Mouse (Mus musculus) neural tube, embryonic 14.5 days (tissue): ENCODE results near the gene Dgcr2. TPM values are rescaled to one million over a fixed set of nuclear protein-coding genes. Genes with fewer than 3 reads are reported as not detected.

Source experiments
- ATAC-seq: fragments of 200-750 bp; cut with Nextera tagmentation; 2 replicates; pipeline ENCODE4 v1.8.0; 2017; ENCODE audit warnings: low read depth, mild to moderate bottlenecking, moderate TSS enrichment, moderate library complexity
- H3K27ac ChIP-seq: fragments of 300-500 bp; sonication (generic); 2 replicates; pipeline ENCODE4 v1.5.1; 2014; ENCODE audit warnings: low read depth, mild to moderate bottlenecking, control low read depth, low read length, moderate library complexity, mixed read lengths
- H3K27me3 ChIP-seq: fragments of 300-500 bp; sonication (generic); 2 replicates; pipeline ENCODE4 v1.6.1; 2014; ENCODE audit warnings: low read length; ENCODE audit not compliant: control insufficient read depth, insufficient read depth
- H3K36me3 ChIP-seq: fragments of 300-500 bp; sonication (generic); 2 replicates; pipeline ENCODE4 v1.6.1; 2014; ENCODE audit warnings: low read length, mixed read lengths; ENCODE audit not compliant: control insufficient read depth, insufficient read depth
- H3K4me1 ChIP-seq: fragments of 300-500 bp; sonication (generic); 2 replicates; pipeline ENCODE4 v1.6.1; 2014; ENCODE audit warnings: low read length; ENCODE audit not compliant: control insufficient read depth, insufficient read depth
- H3K4me2 ChIP-seq: fragments of 300-500 bp; sonication (generic); 2 replicates; pipeline ENCODE4 v1.6.1; 2014; ENCODE audit warnings: mild to moderate bottlenecking, low read depth, low read length, control low read depth
- H3K4me3 ChIP-seq: fragments of 300-500 bp; sonication (generic); 2 replicates; pipeline ENCODE4 v1.5.1; 2014; ENCODE audit warnings: low read depth, low read length, control low read depth, mixed read lengths
- H3K9ac ChIP-seq: fragments of 300-500 bp; sonication (generic); replicated peaks from 2 replicates; pipeline ENCODE4 v1.6.1; 2014; ENCODE audit warnings: low read depth, mild to moderate bottlenecking, control low read depth, low read length, mixed read lengths
- H3K9me3 ChIP-seq: fragments of 300-500 bp; sonication (generic); 2 replicates; pipeline ENCODE4 v1.6.1; 2016; ENCODE audit warnings: low read length; ENCODE audit not compliant: control insufficient read depth
- WGBS: fragments of 180-500 bp; shearing (Covaris S2); extraction: QIAGEN DNeasy Blood & Tissue Kit; methylation state at CpG from one replicate; pipeline ENCODE4 v1.1.7; 2014; 5-methylcytosine and 5-hydroxymethylcytosine counted together
- polyA plus RNA-seq: library from polyadenylated mRNA; unstranded; fragments of >200 nt; fragmentation: Nextera tagmentation; extraction: Ambion mirVana; gene quantifications from 2 replicates; pipeline ENCODE4 v1.2.1, GENCODE M21; 2014

The Dgcr2 gene
- polyA plus RNA-seq, 1 experiment from 2014 or later: 104 TPM

DNA sequence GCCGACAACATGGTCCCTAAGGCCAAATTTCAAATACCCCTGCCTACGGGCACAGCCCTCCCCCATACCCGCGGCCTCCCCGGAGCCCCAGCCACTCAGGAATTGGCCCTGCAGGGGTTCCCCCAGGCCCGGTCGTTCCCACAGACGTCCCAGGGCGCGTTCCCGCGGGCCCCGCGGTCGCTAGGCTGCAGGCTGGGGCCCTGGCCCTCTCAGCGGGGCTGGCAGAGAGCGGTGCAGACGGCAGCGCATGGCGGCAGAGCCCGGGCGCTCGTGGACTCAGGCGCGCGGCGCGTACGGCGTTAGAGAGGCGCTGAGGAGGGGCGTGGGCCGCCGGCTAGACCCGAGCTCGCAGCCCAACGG is 65.1 kb downstream of the Dgcr2 start:
- peak overlapping the region; percentile 58 for H3K4me3 ChIP-seq
- peak; percentile 75 for ATAC-seq
- no peaks in the 10 kb centered on the region for H3K36me3 ChIP-seq
- peak overlapping the region; percentile 86 for H3K9ac ChIP-seq
- under 1% methylated on average over 28 of the region's 37 CpGs for WGBS
- no peaks in the 10 kb centered on the region for H3K9me3 ChIP-seq
- peak overlapping the region; percentile 93 for H3K27ac ChIP-seq
- peaks cover 7% of the 10 kb centered on the region; the same call in 1 of the 2 replicates for H3K4me1 ChIP-seq
- peaks cover 17% of the 10 kb centered on the region for H3K27me3 ChIP-seq
- peak overlapping the region; percentile 79 for H3K4me2 ChIP-seq

GRCm38 (mm10) chr16:17832821-17833220 is 65.5 kb downstream of the Dgcr2 start, which contains the start of gene B830017H08Rik:
Gene B830017H08Rik (plus strand): TSS chr16:17833121.
- WGBS: 22% methylated on average over 7 of the region's 7 CpGs
- H3K27ac ChIP-seq: peak within 1 kb of the TSS; percentile 93
- peak within 1 kb of the TSS; percentile 79 for H3K4me2 ChIP-seq
- peaks cover 17% of the 10 kb centered on the region for H3K27me3 ChIP-seq
- H3K4me1 ChIP-seq: peaks cover 7% of the 10 kb centered on the region; the same call in 1 of the 2 replicates
- peak within 1 kb of the TSS; percentile 86 for H3K9ac ChIP-seq
- H3K4me3 ChIP-seq: peak within 1 kb of the TSS; percentile 58
- ATAC-seq: peak; percentile 5; the same call in 1 of the 2 replicates
- no peaks in the 10 kb centered on the region for H3K36me3 ChIP-seq
- no peaks in the 10 kb centered on the region for H3K9me3 ChIP-seq

GRCm38 (mm10) chr16:17831781-17832180 is 66.6 kb downstream of the Dgcr2 start:
- peaks cover 17% of the 10 kb centered on the region for H3K27me3 ChIP-seq
- no peak overlapping the region for H3K9ac ChIP-seq

GRCm38 (mm10) chr16:17830385-17831178 is 67.8 kb downstream of the Dgcr2 start:
- H3K9me3 ChIP-seq: no peaks in the 10 kb centered on the region
- H3K4me3 ChIP-seq: no peak overlapping the region
- H3K27ac ChIP-seq: no peak overlapping the region
- 69% methylated on average over 10 of the region's 10 CpGs for WGBS
- no peaks in the 10 kb centered on the region for H3K36me3 ChIP-seq
- no peak for ATAC-seq
- H3K27me3 ChIP-seq: peaks cover 15% of the 10 kb centered on the region
- H3K4me2 ChIP-seq: no peak overlapping the region
- no peak overlapping the region for H3K9ac ChIP-seq
- peaks cover 7% of the 10 kb centered on the region; the same call in 1 of the 2 replicates for H3K4me1 ChIP-seq

More at GRCm38 (mm10) chr16:17831781-17832180, 66.6 kb downstream of the Dgcr2 start:
- H3K27ac ChIP-seq: no peak overlapping the region
- 17% methylated on average over 11 of the region's 11 CpGs for WGBS
- no peak overlapping the region for H3K4me3 ChIP-seq
- no peak; the same call in 1 of the 2 replicates for ATAC-seq
- no peaks in the 10 kb centered on the region for H3K9me3 ChIP-seq
- peaks cover 7% of the 10 kb centered on the region; the same call in 1 of the 2 replicates for H3K4me1 ChIP-seq
- H3K4me2 ChIP-seq: no peak overlapping the region
- no peaks in the 10 kb centered on the region for H3K36me3 ChIP-seq

GRCm38 (mm10) chr16:17828867-17829266 is 69.5 kb downstream of the Dgcr2 start:
- H3K4me2 ChIP-seq: no peak overlapping the region
- ATAC-seq: no peak
- H3K4me1 ChIP-seq: peaks cover 7% of the 10 kb centered on the region; the same call in 1 of the 2 replicates
- no peaks in the 10 kb centered on the region for H3K36me3 ChIP-seq
- H3K27ac ChIP-seq: no peak overlapping the region
- peaks cover 11% of the 10 kb centered on the region for H3K27me3 ChIP-seq
- no peak overlapping the region for H3K4me3 ChIP-seq
- no peaks in the 10 kb centered on the region for H3K9me3 ChIP-seq
- no peak overlapping the region for H3K9ac ChIP-seq
- 71% methylated on average over 3 of the region's 3 CpGs for whole genome bisulfite sequencing

GRCm38 (mm10) chr16:17828229-17828628 is 70.1 kb downstream of the Dgcr2 start:
- peaks cover 11% of the 10 kb centered on the region for H3K27me3 ChIP-seq
- WGBS: 87% methylated on average over 2 of the region's 2 CpGs
- H3K4me2 ChIP-seq: no peak overlapping the region
- H3K4me1 ChIP-seq: peaks cover 6% of the 10 kb centered on the region; the same call in 1 of the 2 replicates
- H3K9ac ChIP-seq: no peak overlapping the region
- no peaks in the 10 kb centered on the region for H3K9me3 ChIP-seq
- H3K27ac ChIP-seq: no peak overlapping the region
- no peak overlapping the region for H3K4me3 ChIP-seq
- H3K36me3 ChIP-seq: no peaks in the 10 kb centered on the region
- no peak for ATAC-seq

GRCm38 (mm10) chr16:17826500-17826899 is 71.9 kb downstream of the Dgcr2 start:
- WGBS: 89% methylated on average over 2 of the region's 2 CpGs
- no peak overlapping the region for H3K9ac ChIP-seq
- H3K36me3 ChIP-seq: no peaks in the 10 kb centered on the region
- no peak overlapping the region for H3K4me3 ChIP-seq
- peaks cover 2% of the 10 kb centered on the region; the same call in 1 of the 2 replicates for H3K27me3 ChIP-seq
- ATAC-seq: no peak
- no peaks in the 10 kb centered on the region for H3K4me1 ChIP-seq
- no peak overlapping the region for H3K4me2 ChIP-seq
- H3K9me3 ChIP-seq: no peaks in the 10 kb centered on the region
- H3K27ac ChIP-seq: no peak overlapping the region

GRCm38 (mm10) chr16:17816528-17816927 is 81.8 kb downstream of the Dgcr2 start:
- H3K4me1 ChIP-seq: no peaks in the 10 kb centered on the region
- ATAC-seq: no peak
- H3K4me3 ChIP-seq: no peak overlapping the region
- H3K9me3 ChIP-seq: no peaks in the 10 kb centered on the region
- no peak overlapping the region for H3K4me2 ChIP-seq
- H3K27me3 ChIP-seq: peaks cover 4% of the 10 kb centered on the region; the same call in 1 of the 2 replicates
- H3K27ac ChIP-seq: no peak overlapping the region
- H3K9ac ChIP-seq: no peak overlapping the region
- H3K36me3 ChIP-seq: no peaks in the 10 kb centered on the region
- WGBS: 75% methylated on average over 8 of the region's 8 CpGs
